Mouse (Mus musculus) forebrain, embryonic 13.5 days (tissue): ENCODE measurements at regions not wholly inside any gene's neighbourhood (a gene's known extent, or its start where the extent isn't known, plus 50 kb on each side); places are given as distances from the start of the nearest gene placed in this dataset.
A peak's percentile ranks its signal among the peaks of the same experiment; 100 is the strongest.

Experiments used
- ATAC-seq: fragments of 200-750 bp; cut with Nextera tagmentation; 2 replicates; pipeline ENCODE4 v1.8.0; 2017
- H3K27ac ChIP-seq: fragments of 300-500 bp; sonication (generic); 2 replicates; pipeline ENCODE4 v1.5.1; 2015; ENCODE audit warnings: inconsistent platforms, mild to moderate bottlenecking, moderate library complexity
- H3K27me3 ChIP-seq: fragments of 300-500 bp; sonication (generic); 2 replicates; pipeline ENCODE4 v1.6.1; 2015; ENCODE audit warnings: mild to moderate bottlenecking, inconsistent platforms
- H3K36me3 ChIP-seq: fragments of 300-500 bp; sonication (generic); 2 replicates; pipeline ENCODE4 v1.6.1; 2015; ENCODE audit warnings: mild to moderate bottlenecking, inconsistent platforms; ENCODE audit not compliant: poor library complexity, severe bottlenecking
- H3K4me1 ChIP-seq: fragments of 300-500 bp; sonication (generic); 2 replicates; pipeline ENCODE4 v1.6.1; 2015; ENCODE audit warnings: inconsistent platforms
- H3K4me2 ChIP-seq: fragments of 300-500 bp; sonication (generic); 2 replicates; pipeline ENCODE4 v1.6.1; 2015; ENCODE audit warnings: inconsistent platforms, mild to moderate bottlenecking, moderate library complexity
- H3K4me3 ChIP-seq: fragments of 300-500 bp; sonication (generic); 2 replicates; pipeline ENCODE4 v1.5.1; 2015; ENCODE audit warnings: mild to moderate bottlenecking, inconsistent platforms
- H3K9ac ChIP-seq: fragments of 300-500 bp; sonication (generic); 2 replicates; pipeline ENCODE4 v1.6.1; 2015; ENCODE audit warnings: mild to moderate bottlenecking, inconsistent platforms
- H3K9me3 ChIP-seq: fragments of 300-500 bp; sonication (generic); replicated peaks from 2 replicates; pipeline ENCODE4 v1.6.1; 2016; ENCODE audit warnings: inconsistent platforms
- WGBS: fragments of 180-500 bp; shearing (Covaris S2); methylation state at CpG from one replicate; pipeline ENCODE4 v1.1.7; 2015; 5-methylcytosine and 5-hydroxymethylcytosine counted together

- Histone ChIP-seq H3K9me3 (no peaks in the 10 kb centered on the region), H3K4me1 (peaks cover 22% of the 10 kb centered on the region), H3K4me3 (no peak overlapping the region), H3K27me3 (no peaks in the 10 kb centered on the region), H3K27ac (no peak overlapping the region), H3K36me3 (no peaks in the 10 kb centered on the region), H3K9ac (no peak overlapping the region), H3K4me2 (no peak overlapping the region)
- no peak for ATAC-seq
- WGBS = 81% methylated on average over 2 of the region's 2 CpGs
Measured at GRCm38 (mm10) chr9:27453476-27453875, 56.9 kb downstream of the Spata19 start.

- H3K9ac ChIP-seq = no peak overlapping the region
- no peaks in the 10 kb centered on the region for H3K36me3 ChIP-seq
- peaks cover 25% of the 10 kb centered on the region for H3K4me1 ChIP-seq
- H3K27me3 ChIP-seq = no peaks in the 10 kb centered on the region
- H3K4me2 ChIP-seq = no peak overlapping the region
- WGBS = 73% methylated on average over 10 of the region's 10 CpGs
- H3K4me3 ChIP-seq = no peak overlapping the region
- H3K9me3 ChIP-seq = no peaks in the 10 kb centered on the region
- peak; percentile 85; the same call in 1 of the 2 replicates for ATAC-seq
- no peak overlapping the region for H3K27ac ChIP-seq
Measured at GRCm38 (mm10) chr9:27453924-27454652, 57.5 kb downstream of the Spata19 start.

GRCm38 (mm10) chr9:27458335-27459040, 61.9 kb downstream of the Spata19 start:
- Histone ChIP-seq H3K27ac (no peak overlapping the region), H3K9me3 (no peaks in the 10 kb centered on the region), H3K27me3 (no peaks in the 10 kb centered on the region), H3K9ac (no peak overlapping the region), H3K4me1 (peaks cover 17% of the 10 kb centered on the region), H3K4me3 (no peak overlapping the region), H3K4me2 (no peak overlapping the region), H3K36me3 (no peaks in the 10 kb centered on the region)
- WGBS = 17% methylated on average over 3 of the region's 3 CpGs
- no peak for ATAC-seq

- Histone ChIP-seq H3K36me3 (no peaks in the 10 kb centered on the region), H3K4me1 (peaks cover 11% of the 10 kb centered on the region), H3K27ac (no peak overlapping the region), H3K4me2 (no peak overlapping the region), H3K9me3 (no peaks in the 10 kb centered on the region), H3K27me3 (no peaks in the 10 kb centered on the region), H3K4me3 (no peak overlapping the region), H3K9ac (no peak overlapping the region)
- 39% methylated on average over 8 of the region's 8 CpGs for WGBS
- ATAC-seq = peak; percentile 55; the same call in 1 of the 2 replicates
Measured at GRCm38 (mm10) chr9:27461029-27461428, 64.4 kb downstream of the Spata19 start.

- Histone ChIP-seq H3K9me3 (no peaks in the 10 kb centered on the region), H3K9ac (no peak overlapping the region), H3K4me1 (no peaks in the 10 kb centered on the region), H3K4me2 (no peak overlapping the region), H3K27me3 (no peaks in the 10 kb centered on the region), H3K27ac (no peak overlapping the region), H3K36me3 (no peaks in the 10 kb centered on the region), H3K4me3 (no peak overlapping the region)
- no peak for ATAC-seq
- 92% methylated on average over 1 of the region's 1 CpGs for WGBS
Measured at GRCm38 (mm10) chr9:27464006-27464405, 67.4 kb downstream of the Spata19 start.

- Histone ChIP-seq H3K4me1 (no peaks in the 10 kb centered on the region), H3K36me3 (no peaks in the 10 kb centered on the region), H3K9me3 (no peaks in the 10 kb centered on the region), H3K27ac (no peak overlapping the region), H3K9ac (no peak overlapping the region), H3K27me3 (no peaks in the 10 kb centered on the region), H3K4me3 (no peak overlapping the region), H3K4me2 (no peak overlapping the region)
- WGBS = 86% methylated on average over 10 of the region's 10 CpGs
- ATAC-seq = no peak
Measured at GRCm38 (mm10) chr9:27475468-27475867, 78.9 kb downstream of the Spata19 start.

GRCm38 (mm10) chr9:27476636-27477035, 80.0 kb downstream of the Spata19 start:
- Histone ChIP-seq H3K27me3 (no peaks in the 10 kb centered on the region), H3K27ac (no peak overlapping the region), H3K9ac (no peak overlapping the region), H3K36me3 (no peaks in the 10 kb centered on the region), H3K4me1 (no peaks in the 10 kb centered on the region), H3K4me2 (no peak overlapping the region), H3K4me3 (no peak overlapping the region), H3K9me3 (no peaks in the 10 kb centered on the region)
- no peak for ATAC-seq
- 79% methylated on average over 5 of the region's 5 CpGs for WGBS

GRCm38 (mm10) chr9:27477079-27477687, 80.6 kb downstream of the Spata19 start:
- ATAC-seq = no peak
- no peak overlapping the region for H3K4me2 ChIP-seq
- WGBS = 63% methylated on average over 4 of the region's 4 CpGs
- H3K27me3 ChIP-seq = no peaks in the 10 kb centered on the region
- no peak overlapping the region for H3K9ac ChIP-seq
- H3K9me3 ChIP-seq = no peaks in the 10 kb centered on the region
- H3K4me1 ChIP-seq = no peaks in the 10 kb centered on the region
- no peak overlapping the region for H3K4me3 ChIP-seq
- H3K27ac ChIP-seq = no peak overlapping the region
- H3K36me3 ChIP-seq = no peaks in the 10 kb centered on the region

- H3K4me2 ChIP-seq = no peak overlapping the region
- no peaks in the 10 kb centered on the region for H3K4me1 ChIP-seq
- no peak for ATAC-seq
- WGBS = 95% methylated on average over 3 of the region's 3 CpGs
- no peaks in the 10 kb centered on the region for H3K27me3 ChIP-seq
- no peak overlapping the region for H3K27ac ChIP-seq
- H3K9me3 ChIP-seq = no peaks in the 10 kb centered on the region
- no peak overlapping the region for H3K4me3 ChIP-seq
- H3K36me3 ChIP-seq = no peaks in the 10 kb centered on the region
- H3K9ac ChIP-seq = no peak overlapping the region
Measured at GRCm38 (mm10) chr9:27478346-27478745, 81.7 kb downstream of the Spata19 start.

GRCm38 (mm10) chr9:27501816-27502215, 105.2 kb downstream of the Spata19 start:
- H3K27me3 ChIP-seq = no peaks in the 10 kb centered on the region
- WGBS = 61% methylated on average over 6 of the region's 6 CpGs

GRCm38 (mm10) chr9:27509157-27509556, 112.6 kb downstream of the Spata19 start:
- no peaks in the 10 kb centered on the region for H3K36me3 ChIP-seq
- no peaks in the 10 kb centered on the region for H3K9me3 ChIP-seq
- no peaks in the 10 kb centered on the region for H3K4me1 ChIP-seq
- H3K27me3 ChIP-seq = no peaks in the 10 kb centered on the region
- H3K27ac ChIP-seq = no peak overlapping the region
- H3K4me2 ChIP-seq = no peak overlapping the region
- ATAC-seq = no peak
- 68% methylated on average over 5 of the region's 5 CpGs for WGBS
- no peak overlapping the region for H3K9ac ChIP-seq
- no peak overlapping the region for H3K4me3 ChIP-seq

More at GRCm38 (mm10) chr9:27501816-27502215, 105.2 kb downstream of the Spata19 start:
- no peak overlapping the region for H3K4me2 ChIP-seq
- no peaks in the 10 kb centered on the region for H3K36me3 ChIP-seq
- H3K4me3 ChIP-seq = no peak overlapping the region
- H3K9ac ChIP-seq = no peak overlapping the region
- no peaks in the 10 kb centered on the region for H3K4me1 ChIP-seq
- no peak for ATAC-seq
- H3K9me3 ChIP-seq = no peaks in the 10 kb centered on the region
- H3K27ac ChIP-seq = no peak overlapping the region

GRCm38 (mm10) chr9:27509711-27510110, 113.1 kb downstream of the Spata19 start:
- Histone ChIP-seq H3K4me2 (no peak overlapping the region), H3K27ac (no peak overlapping the region), H3K9me3 (no peaks in the 10 kb centered on the region), H3K9ac (no peak overlapping the region), H3K4me3 (no peak overlapping the region), H3K36me3 (no peaks in the 10 kb centered on the region), H3K4me1 (no peaks in the 10 kb centered on the region), H3K27me3 (no peaks in the 10 kb centered on the region)
- ATAC-seq = no peak
- 94% methylated on average over 9 of the region's 9 CpGs for WGBS
